Mouse (Mus musculus): Measurements from ENCODE around the gene Cacng4.

GRCm38 (mm10) chr11:107749114-107749513, 45.2 kb downstream of the Cacng4 start:
- no peak for TF ChIP-seq CTCF (IDR thresholded peaks at IDR 0.05; ENCODE audit: low read depth)
- TF ChIP-seq EP300 (optimal IDR thresholded peaks at IDR 0.05), result no peak

Data from stomach, postnatal 0 days (tissue).